Mouse (Mus musculus): ENCODE data around the gene Slc23a2.

The Slc23a2 gene

DNA sequence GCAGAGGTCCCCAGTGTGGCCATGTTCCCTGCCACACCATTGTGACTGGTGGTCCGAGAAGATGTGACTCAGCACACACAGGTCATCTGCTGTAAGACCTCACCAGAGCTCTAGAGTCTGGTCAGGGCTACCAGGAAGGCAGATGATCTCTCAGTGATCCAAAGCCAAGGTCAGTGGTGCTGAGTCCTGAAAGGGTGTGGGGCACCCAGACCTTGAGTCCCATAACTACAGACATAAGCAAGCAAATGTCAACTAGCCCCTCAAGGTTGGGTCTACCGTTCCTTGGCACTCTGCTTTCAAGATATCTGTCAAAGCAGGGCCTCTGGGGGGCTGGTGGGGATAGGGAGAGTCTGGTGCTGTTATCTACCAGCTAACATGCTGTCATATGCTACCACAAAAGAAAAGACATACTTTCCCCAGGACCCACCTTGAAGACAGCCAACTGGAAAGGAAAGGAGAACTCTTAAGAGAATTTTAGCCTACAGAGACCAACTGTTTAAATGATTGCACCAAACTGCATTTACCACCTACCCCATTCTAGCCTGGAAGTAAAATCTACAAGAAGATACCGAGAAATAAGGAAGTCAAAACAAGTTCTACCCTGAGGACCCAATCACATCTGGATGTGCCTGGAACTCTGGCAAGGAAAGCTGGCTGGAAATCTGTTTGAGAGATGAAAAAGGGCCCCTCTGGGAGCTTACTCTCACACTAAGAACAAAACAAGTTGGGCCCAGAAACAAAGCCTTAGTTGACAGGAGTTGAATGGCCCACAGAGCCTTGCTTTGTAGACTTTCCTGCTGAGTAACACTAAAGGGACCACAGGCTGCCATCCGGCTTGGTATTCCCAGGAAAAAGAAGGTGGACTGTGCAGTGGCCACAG is 110.1 kb downstream of the Slc23a2 start:
- TF ChIP-seq NANOG (IDR thresholded peaks at IDR 0.05; ENCODE audit: borderline replicate concordance, low read length): no peak
- TF ChIP-seq POU5F1 (IDR thresholded peaks at IDR 0.05; ENCODE audit: borderline replicate concordance, low read length): no peak
- TF ChIP-seq CTCF (conservative IDR thresholded peaks at IDR 0.05; ENCODE audit: low read length): no peak
- Histone ChIP-seq H3K36me3 (ENCODE audit: insufficient read depth, low read length) (no peaks in the 10 kb centered on the region), H3K27me3 (ENCODE audit: insufficient read depth, low read length) (peaks cover 22% of the 10 kb centered on the region), H3K4me3 (replicated peaks; ENCODE audit: low read length) (no peak overlapping the region), H3K9me3 (ENCODE audit: low read length) (no peaks in the 10 kb centered on the region), H3K4me1 (replicated peaks; ENCODE audit: low read depth, low read length) (peaks cover 48% of the 10 kb centered on the region)

DNA sequence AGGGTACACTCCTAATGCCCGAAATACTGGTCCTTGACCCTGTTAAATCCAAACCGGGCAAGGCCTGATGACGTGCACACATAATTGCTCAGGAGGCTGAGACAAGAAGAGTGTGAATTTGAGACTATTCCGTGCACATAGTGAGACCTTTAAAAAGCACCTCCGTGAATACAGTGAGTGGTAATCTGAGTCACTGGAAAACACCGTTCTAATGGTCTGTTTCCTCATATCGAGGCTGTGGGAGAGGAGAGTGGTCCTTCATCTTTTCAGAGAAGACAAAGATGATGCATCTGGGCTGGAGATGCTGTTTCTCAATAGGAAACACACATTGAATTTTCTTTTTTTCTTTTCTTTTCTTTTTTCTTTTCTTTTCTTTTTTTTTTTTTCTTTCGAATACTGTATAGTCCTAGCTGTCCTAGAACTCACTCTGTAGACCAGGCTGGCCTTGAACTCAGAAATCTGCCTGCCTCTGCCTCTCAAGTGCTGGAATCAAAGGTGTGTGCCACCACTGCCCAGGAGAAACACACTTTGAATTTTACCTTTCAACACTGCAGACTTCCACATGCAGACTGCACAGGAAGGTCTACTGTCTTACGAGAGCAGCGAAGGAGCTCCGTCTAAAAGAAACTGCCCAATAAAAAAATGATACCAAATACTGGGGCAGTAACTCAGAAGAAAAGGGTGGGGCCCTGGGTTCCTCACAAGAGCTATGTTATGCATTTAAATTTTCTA is 113.4 kb downstream of the Slc23a2 start:
- H3K9me3 ChIP-seq (ENCODE audit: low read length): no peaks in the 10 kb centered on the region

DNA sequence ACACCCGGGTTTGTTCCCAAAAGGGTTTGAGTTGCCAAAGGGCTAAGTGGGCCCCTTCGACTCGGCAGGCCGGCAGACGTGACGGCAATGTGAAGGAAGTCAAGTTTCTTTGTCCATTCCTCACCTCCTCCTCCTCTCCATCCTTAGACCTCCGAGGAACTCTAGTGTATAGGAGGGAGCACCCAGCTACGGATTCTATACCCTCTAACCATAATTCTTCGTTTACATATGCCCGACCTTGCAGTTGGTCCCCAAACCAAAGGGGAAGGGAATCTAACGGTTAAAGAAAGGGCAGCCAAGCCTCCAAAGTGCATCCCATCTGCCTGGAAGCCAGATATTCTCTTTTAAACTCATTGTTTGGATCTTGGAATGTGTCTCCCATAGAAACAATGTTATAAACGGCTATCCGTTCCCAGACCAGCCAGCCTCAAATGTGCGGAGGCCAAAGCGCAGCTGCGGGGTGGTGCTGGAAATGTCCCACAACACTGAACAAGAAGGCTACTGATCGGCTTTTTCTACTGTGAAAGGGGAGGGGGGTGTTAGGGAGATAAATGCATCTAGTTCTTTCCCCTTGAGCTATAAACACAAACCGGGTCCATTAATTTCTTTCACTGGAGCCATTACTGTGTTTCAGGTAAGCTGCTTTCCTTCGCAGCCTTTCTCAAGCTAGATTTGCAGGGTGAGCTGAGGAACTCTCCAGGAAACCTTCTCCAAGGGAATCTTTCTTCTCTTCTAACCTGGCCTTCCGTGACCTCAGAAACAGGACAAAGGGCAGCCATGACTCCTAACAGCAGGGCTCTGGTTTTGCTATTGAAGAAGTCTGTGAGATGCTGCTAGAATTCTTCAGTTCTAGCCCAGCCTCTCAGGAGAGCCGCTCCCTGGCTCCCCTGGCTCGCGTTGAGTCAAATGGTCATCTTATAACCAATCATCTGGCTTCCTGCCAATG is 114.2 kb downstream of the Slc23a2 start:
- no peaks in the 10 kb centered on the region for H3K9me3 ChIP-seq (ENCODE audit: low read length)

More for the DNA sequence above, 113.4 kb downstream of the Slc23a2 start:
- Histone ChIP-seq H3K27me3 (ENCODE audit: insufficient read depth, low read length) (peaks cover 48% of the 10 kb centered on the region), H3K4me1 (replicated peaks; ENCODE audit: low read depth, low read length) (peaks cover 69% of the 10 kb centered on the region), H3K36me3 (ENCODE audit: insufficient read depth, low read length) (no peaks in the 10 kb centered on the region), H3K4me3 (replicated peaks; ENCODE audit: low read length) (peak overlapping the region; percentile 76; the same call in 1 of the 2 replicates)
- no peak for TF ChIP-seq POU5F1 (IDR thresholded peaks at IDR 0.05; ENCODE audit: borderline replicate concordance, low read length)
- TF ChIP-seq CTCF (conservative IDR thresholded peaks at IDR 0.05; ENCODE audit: low read length): no peak
- no peak for TF ChIP-seq NANOG (IDR thresholded peaks at IDR 0.05; ENCODE audit: borderline replicate concordance, low read length)

DNA sequence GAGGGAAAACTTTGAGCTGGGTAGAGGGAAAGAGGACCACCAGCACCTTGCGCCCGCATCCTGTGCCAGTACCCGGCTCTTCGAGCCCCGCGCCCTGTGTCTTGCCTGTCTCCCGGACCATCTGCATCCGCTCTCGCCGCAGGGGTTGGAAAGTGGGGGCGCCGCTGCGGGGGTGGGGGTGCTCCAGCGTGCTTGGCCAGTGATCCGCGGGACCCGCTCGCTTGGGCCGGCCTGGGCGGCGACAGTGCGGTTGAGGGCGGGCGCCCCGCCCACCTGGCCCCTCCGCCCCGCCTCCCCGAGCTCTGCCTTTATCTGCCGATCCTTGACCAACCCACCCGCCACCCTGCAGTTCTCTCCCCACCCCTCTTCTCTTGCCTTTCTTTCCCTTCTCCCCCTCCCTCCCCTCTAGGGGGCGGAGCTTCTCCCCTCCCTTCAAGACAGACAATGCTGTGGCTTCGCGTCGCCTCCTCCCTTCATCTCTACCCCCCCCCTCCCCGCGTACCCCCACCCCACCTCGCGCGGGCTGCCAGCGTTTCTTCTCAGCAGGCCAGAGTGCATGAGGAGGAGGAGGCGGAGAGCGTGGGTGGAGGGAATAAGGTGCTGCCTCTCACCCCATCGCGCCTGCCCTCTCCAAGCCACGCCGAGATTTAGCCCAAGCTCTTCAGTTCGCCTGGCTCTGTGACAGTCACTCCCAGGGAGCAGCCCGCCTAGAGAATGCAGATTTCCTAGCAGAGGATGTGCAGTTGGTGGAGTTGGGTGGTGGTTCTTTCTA is 115.1 kb downstream of the Slc23a2 start, which contains the start of gene Rassf2:
Gene Rassf2 (minus strand): TSS at position 613 of the 772 bp plus-strand sequence.
- TF ChIP-seq NANOG (IDR thresholded peaks at IDR 0.05; ENCODE audit: borderline replicate concordance, low read length) (no peak), POU5F1 (IDR thresholded peaks at IDR 0.05; ENCODE audit: borderline replicate concordance, low read length) (no peak), CTCF (conservative IDR thresholded peaks at IDR 0.05; ENCODE audit: low read length) (no peak)
- Histone ChIP-seq H3K4me3 (replicated peaks; ENCODE audit: low read length) (peak within 1 kb of the TSS; percentile 88), H3K9me3 (ENCODE audit: low read length) (no peaks in the 10 kb centered on the region), H3K27me3 (ENCODE audit: insufficient read depth, low read length) (peaks cover 54% of the 10 kb centered on the region), H3K36me3 (ENCODE audit: insufficient read depth, low read length) (no peaks in the 10 kb centered on the region), H3K4me1 (replicated peaks; ENCODE audit: low read depth, low read length) (peaks cover 60% of the 10 kb centered on the region)

More for the DNA sequence above, 114.2 kb downstream of the Slc23a2 start:
- Histone ChIP-seq H3K36me3 (ENCODE audit: insufficient read depth, low read length) (no peaks in the 10 kb centered on the region), H3K4me3 (replicated peaks; ENCODE audit: low read length) (peak overlapping the region; percentile 76), H3K4me1 (replicated peaks; ENCODE audit: low read depth, low read length) (peaks cover 69% of the 10 kb centered on the region), H3K27me3 (ENCODE audit: insufficient read depth, low read length) (peaks cover 54% of the 10 kb centered on the region)
- no peak for TF ChIP-seq POU5F1 (IDR thresholded peaks at IDR 0.05; ENCODE audit: borderline replicate concordance, low read length)
- no peak for TF ChIP-seq CTCF (conservative IDR thresholded peaks at IDR 0.05; ENCODE audit: low read length)
- no peak for TF ChIP-seq NANOG (IDR thresholded peaks at IDR 0.05; ENCODE audit: borderline replicate concordance, low read length)

DNA sequence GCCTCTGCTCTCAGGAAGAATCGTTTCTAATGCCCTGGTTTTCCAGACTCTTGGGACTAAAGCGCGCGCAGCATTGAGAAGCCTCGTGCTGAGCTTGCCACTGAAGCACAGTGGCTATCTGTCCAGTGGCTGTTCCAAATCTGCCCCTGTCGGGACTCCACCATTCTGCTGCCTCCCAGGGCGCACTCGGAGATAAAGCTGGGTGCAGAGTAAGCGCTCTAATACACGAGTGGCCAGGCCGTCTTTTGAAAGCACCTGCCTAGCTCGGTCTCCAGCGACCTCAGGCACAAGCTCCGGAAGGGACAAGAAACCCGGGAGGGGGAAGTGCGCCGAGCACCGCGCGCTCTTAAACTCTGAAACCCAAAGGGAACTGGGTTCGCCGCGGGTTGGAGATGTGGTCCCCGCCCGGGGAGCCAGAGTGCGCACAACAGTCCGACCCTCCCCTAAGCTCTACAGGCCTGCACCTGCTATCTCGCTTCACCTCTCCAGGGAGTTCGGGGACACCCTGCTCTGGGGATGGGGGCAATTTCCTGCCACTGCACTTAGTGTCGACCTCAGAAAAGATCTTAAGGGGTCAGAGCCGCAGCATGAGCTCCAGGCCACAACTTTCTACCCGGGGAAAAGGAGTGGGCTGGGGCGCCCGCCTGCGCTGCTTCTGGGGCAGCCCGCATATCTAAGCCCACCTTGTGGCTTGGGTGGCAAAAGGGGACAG is 115.9 kb downstream of the Slc23a2 start:
- H3K27me3 ChIP-seq (ENCODE audit: insufficient read depth, low read length): peaks cover 54% of the 10 kb centered on the region
- no peaks in the 10 kb centered on the region for H3K36me3 ChIP-seq (ENCODE audit: insufficient read depth, low read length)
- H3K9me3 ChIP-seq (ENCODE audit: low read length): no peaks in the 10 kb centered on the region
- TF ChIP-seq CTCF (conservative IDR thresholded peaks at IDR 0.05; ENCODE audit: low read length): no peak
- peaks cover 54% of the 10 kb centered on the region for H3K4me1 ChIP-seq (replicated peaks; ENCODE audit: low read depth, low read length)
- H3K4me3 ChIP-seq (replicated peaks; ENCODE audit: low read length): peak overlapping the region; percentile 88

DNA sequence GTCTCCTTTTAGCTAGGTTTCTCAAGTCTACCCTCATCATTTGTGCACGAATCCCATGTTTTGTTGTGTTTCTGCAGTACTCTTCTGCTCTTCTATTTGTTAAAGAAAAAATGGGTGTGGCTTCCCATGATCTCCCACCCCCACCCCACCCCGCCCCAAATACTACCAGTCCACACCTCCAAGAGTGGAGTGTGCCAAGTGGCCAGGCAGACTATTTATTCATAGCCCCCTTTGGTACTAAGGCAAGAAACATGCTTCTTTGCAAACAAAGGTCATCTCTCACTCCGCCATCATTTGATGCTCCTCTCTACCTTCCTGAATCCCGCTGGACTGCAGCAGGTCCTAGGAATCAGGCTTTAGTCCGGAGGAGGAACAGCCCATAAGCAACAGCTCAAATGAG is 116.8 kb downstream of the Slc23a2 start:
- Histone ChIP-seq H3K4me3 (replicated peaks; ENCODE audit: low read length) (peak overlapping the region; percentile 88), H3K27me3 (ENCODE audit: insufficient read depth, low read length) (peaks cover 54% of the 10 kb centered on the region), H3K36me3 (ENCODE audit: insufficient read depth, low read length) (no peaks in the 10 kb centered on the region), H3K4me1 (replicated peaks; ENCODE audit: low read depth, low read length) (peaks cover 46% of the 10 kb centered on the region), H3K9me3 (ENCODE audit: low read length) (no peaks in the 10 kb centered on the region)
- TF ChIP-seq CTCF (conservative IDR thresholded peaks at IDR 0.05; ENCODE audit: low read length) (no peak), NANOG (IDR thresholded peaks at IDR 0.05; ENCODE audit: borderline replicate concordance, low read length) (no peak), POU5F1 (IDR thresholded peaks at IDR 0.05; ENCODE audit: borderline replicate concordance, low read length) (no peak)

DNA sequence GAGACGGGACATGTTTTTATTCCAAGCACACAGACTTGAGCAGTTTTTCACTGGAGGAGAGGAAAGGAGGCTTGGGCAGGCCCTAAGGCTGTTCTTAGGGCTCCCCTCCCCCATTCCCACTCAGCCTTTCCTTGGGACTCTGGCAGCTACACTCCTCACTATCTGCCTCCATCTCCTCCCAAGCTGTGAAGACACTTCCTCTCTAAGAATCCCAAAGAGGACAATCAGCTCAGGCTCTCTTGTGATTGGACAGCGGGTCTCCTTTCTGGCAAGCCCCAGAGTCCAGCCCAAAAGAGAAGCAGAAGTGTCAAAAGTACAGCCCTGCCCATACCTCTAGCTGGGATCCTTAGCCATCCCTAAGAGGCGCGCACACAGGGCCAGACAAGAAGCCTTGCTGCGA is 117.5 kb downstream of the Slc23a2 start:
- TF ChIP-seq POU5F1 (IDR thresholded peaks at IDR 0.05; ENCODE audit: borderline replicate concordance, low read length): no peak
- TF ChIP-seq CTCF (conservative IDR thresholded peaks at IDR 0.05; ENCODE audit: low read length): no peak
- no peak for TF ChIP-seq NANOG (IDR thresholded peaks at IDR 0.05; ENCODE audit: borderline replicate concordance, low read length)
- H3K4me1 ChIP-seq (replicated peaks; ENCODE audit: low read depth, low read length): peaks cover 42% of the 10 kb centered on the region

More for the DNA sequence above, 117.5 kb downstream of the Slc23a2 start:
- Histone ChIP-seq H3K27me3 (ENCODE audit: insufficient read depth, low read length) (peaks cover 54% of the 10 kb centered on the region), H3K4me3 (replicated peaks; ENCODE audit: low read length) (no peak overlapping the region), H3K36me3 (ENCODE audit: insufficient read depth, low read length) (no peaks in the 10 kb centered on the region), H3K9me3 (ENCODE audit: low read length) (no peaks in the 10 kb centered on the region)

All from E14TG2a.4 (cell line).